Mouse (Mus musculus) frontal cortex, postnatal 25 days (tissue): ENCODE measurements around the gene Rgs9.

Source experiments
- DNase-seq, 2 experiments: peaks; one replicate each; pipeline ENCODE4 v3.0.0; 2022; ENCODE audit warnings: low spot score in 2 of 2

Rgs9 gene

GRCm38 (mm10) chr11:109240126-109240525 lies 57.8 kb downstream of the Rgs9 start:
- no peak for DNase-seq

- no peak for DNase-seq
Observed at GRCm38 (mm10) chr11:109238671-109239070, 59.3 kb downstream of the Rgs9 start.

GRCm38 (mm10) chr11:109237796-109238195 lies 60.1 kb downstream of the Rgs9 start:
- DNase-seq = no peak

GRCm38 (mm10) chr11:109233627-109234026 lies 64.3 kb downstream of the Rgs9 start:
- no peak for DNase-seq

GRCm38 (mm10) chr11:109232811-109233210 lies 65.1 kb downstream of the Rgs9 start:
- DNase-seq = no peak

- no peak for DNase-seq
Observed at GRCm38 (mm10) chr11:109227139-109227538, 70.8 kb downstream of the Rgs9 start.

GRCm38 (mm10) chr11:109221209-109222007 lies 76.5 kb downstream of the Rgs9 start:
- DNase-seq = no peak

- DNase-seq = no peak
Observed at GRCm38 (mm10) chr11:109218722-109219430, 79.1 kb downstream of the Rgs9 start.

- no peak for DNase-seq
Observed at GRCm38 (mm10) chr11:109217827-109218536, 79.9 kb downstream of the Rgs9 start.

- no peak for DNase-seq
Observed at GRCm38 (mm10) chr11:109210772-109211171, 87.2 kb downstream of the Rgs9 start.

- no peak for DNase-seq
Observed at GRCm38 (mm10) chr11:109210341-109210740, 87.6 kb downstream of the Rgs9 start.

GRCm38 (mm10) chr11:109206732-109207131 lies 91.2 kb downstream of the Rgs9 start:
- DNase-seq = no peak

GRCm38 (mm10) chr11:109206028-109206427 lies 91.9 kb downstream of the Rgs9 start:
- no peak for DNase-seq

GRCm38 (mm10) chr11:109199612-109200293 lies 98.2 kb downstream of the Rgs9 start:
- no peak for DNase-seq

GRCm38 (mm10) chr11:109192673-109193557 lies 105.0 kb downstream of the Rgs9 start:
- DNase-seq = peak; percentile 69 to 70

GRCm38 (mm10) chr11:109188235-109188634 lies 109.7 kb downstream of the Rgs9 start:
- no peak for DNase-seq

GRCm38 (mm10) chr11:109187631-109188184 lies 110.2 kb downstream of the Rgs9 start:
- DNase-seq = no peak

- DNase-seq = no peak
Observed at GRCm38 (mm10) chr11:109181118-109181517, 116.8 kb downstream of the Rgs9 start.

GRCm38 (mm10) chr11:109180290-109180689 lies 117.6 kb downstream of the Rgs9 start:
- no peak for DNase-seq

- DNase-seq = peak; percentile 20 to 36
Observed at GRCm38 (mm10) chr11:109178788-109179518, 119.0 kb downstream of the Rgs9 start.
